Mouse (Mus musculus) kidney, embryonic 16.5 days (tissue): ENCODE data around the gene Rbms2. TPM values are rescaled to one million over a fixed set of nuclear protein-coding genes. Genes with fewer than 3 reads are reported as not detected.

Experiments used
- ATAC-seq: fragments of 200-750 bp; cut with Nextera tagmentation; 2 replicates; pipeline ENCODE4 v1.8.0; 2017; ENCODE audit warnings: moderate TSS enrichment; ENCODE audit not compliant: low FRiP score, low TSS enrichment
- H3K27ac ChIP-seq: fragments of 300-500 bp; sonication (generic); 2 replicates; pipeline ENCODE4 v1.5.1; 2014; ENCODE audit warnings: low read length
- H3K27me3 ChIP-seq: fragments of 300-500 bp; sonication (generic); 2 replicates; pipeline ENCODE4 v1.6.1; 2014; ENCODE audit warnings: low read length, control low read depth, mixed read lengths; ENCODE audit not compliant: insufficient read depth
- H3K36me3 ChIP-seq: fragments of 300-500 bp; sonication (generic); 2 replicates; pipeline ENCODE4 v1.6.1; 2014; ENCODE audit warnings: low read length, control low read depth, mixed read lengths; ENCODE audit not compliant: insufficient read depth
- H3K4me1 ChIP-seq: fragments of 300-500 bp; sonication (generic); 2 replicates; pipeline ENCODE4 v1.6.1; 2014; ENCODE audit warnings: low read length, control low read depth, mixed read lengths; ENCODE audit not compliant: insufficient read depth
- H3K4me2 ChIP-seq: fragments of 300-500 bp; sonication (generic); replicated peaks from 2 replicates; pipeline ENCODE4 v1.6.1; 2014; ENCODE audit warnings: low read depth, low read length
- H3K4me3 ChIP-seq: fragments of 300-500 bp; sonication (generic); 2 replicates; pipeline ENCODE4 v1.5.1; 2014; ENCODE audit warnings: mild to moderate bottlenecking, low read length
- H3K9ac ChIP-seq: fragments of 300-500 bp; sonication (generic); replicated peaks from 2 replicates; pipeline ENCODE4 v1.6.1; 2014; ENCODE audit warnings: low read length
- H3K9me3 ChIP-seq: fragments of 300-500 bp; sonication (generic); 2 replicates; pipeline ENCODE4 v1.6.1; 2016; ENCODE audit warnings: low read length, control low read depth
- WGBS: fragments of 180-500 bp; shearing (Covaris S2); extraction: QIAGEN DNeasy Blood & Tissue Kit; methylation state at CpG from one replicate; pipeline ENCODE4 v1.1.7; 2014; 5-methylcytosine and 5-hydroxymethylcytosine counted together
- polyA plus RNA-seq: library from polyadenylated mRNA; unstranded; fragments of >200 nt; fragmentation: Nextera tagmentation; extraction: Ambion mirVana; gene quantifications from 2 replicates; pipeline ENCODE4 v1.2.1, GENCODE M21; 2015

Gene Rbms2
- polyA plus RNA-seq, 1 experiment from 2014 or later: 39.8 TPM

DNA sequence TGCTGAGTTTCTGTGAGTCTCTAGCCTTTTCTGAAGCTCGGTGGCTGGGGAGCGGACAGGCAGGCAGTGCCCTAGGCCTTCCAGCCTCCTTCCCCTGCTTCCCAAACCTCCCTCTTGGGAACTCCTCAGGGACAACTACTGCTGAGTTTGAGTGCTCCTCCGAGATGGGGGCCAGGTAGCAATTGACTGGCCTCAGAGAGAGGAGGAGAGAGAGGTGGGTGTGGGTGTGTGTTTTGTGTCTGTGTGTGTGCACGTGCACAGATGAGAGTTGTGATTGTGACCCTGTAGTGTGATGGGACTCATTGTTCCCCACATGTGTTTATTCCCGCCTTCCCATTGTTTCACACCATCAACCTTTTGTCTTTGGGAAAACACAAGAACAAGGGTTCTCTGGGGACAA is 52.6 kb downstream of the Rbms2 start:
- 80% methylated on average over 5 of the region's 5 CpGs for WGBS
- H3K36me3 ChIP-seq: peaks cover 68% of the 10 kb centered on the region
- H3K9ac ChIP-seq: no peak overlapping the region
- no peaks in the 10 kb centered on the region for H3K4me1 ChIP-seq
- H3K4me2 ChIP-seq: no peak overlapping the region
- ATAC-seq: no peak
- H3K27me3 ChIP-seq: no peaks in the 10 kb centered on the region
- no peak overlapping the region for H3K4me3 ChIP-seq
- no peaks in the 10 kb centered on the region for H3K9me3 ChIP-seq
- no peak overlapping the region for H3K27ac ChIP-seq

DNA sequence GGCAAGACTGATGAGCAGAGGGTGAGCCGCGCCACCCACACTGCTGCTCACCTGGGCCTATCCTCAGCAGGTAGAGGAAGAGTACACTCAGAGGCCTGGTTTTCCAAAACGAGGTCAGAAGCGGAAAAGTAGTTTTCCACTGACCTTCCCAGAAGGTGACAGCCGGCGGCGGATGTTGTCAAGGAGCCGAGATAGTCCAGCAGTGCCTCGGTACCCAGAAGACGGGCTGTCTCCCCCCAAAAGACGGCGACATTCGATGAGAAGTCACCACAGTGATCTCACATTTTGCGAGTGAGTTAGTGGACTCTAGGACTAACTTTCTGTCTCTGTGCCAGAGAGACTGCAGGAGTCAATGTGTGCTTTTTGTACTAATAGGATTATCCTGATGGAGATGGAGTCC is 54.1 kb downstream of the Rbms2 start:
- Histone ChIP-seq H3K4me2 (no peak overlapping the region), H3K9ac (no peak overlapping the region), H3K9me3 (no peaks in the 10 kb centered on the region), H3K4me3 (no peak overlapping the region), H3K36me3 (peaks cover 80% of the 10 kb centered on the region), H3K4me1 (no peaks in the 10 kb centered on the region), H3K27me3 (no peaks in the 10 kb centered on the region), H3K27ac (no peak overlapping the region)
- WGBS: 88% methylated on average over 14 of the region's 14 CpGs
- ATAC-seq: no peak

DNA sequence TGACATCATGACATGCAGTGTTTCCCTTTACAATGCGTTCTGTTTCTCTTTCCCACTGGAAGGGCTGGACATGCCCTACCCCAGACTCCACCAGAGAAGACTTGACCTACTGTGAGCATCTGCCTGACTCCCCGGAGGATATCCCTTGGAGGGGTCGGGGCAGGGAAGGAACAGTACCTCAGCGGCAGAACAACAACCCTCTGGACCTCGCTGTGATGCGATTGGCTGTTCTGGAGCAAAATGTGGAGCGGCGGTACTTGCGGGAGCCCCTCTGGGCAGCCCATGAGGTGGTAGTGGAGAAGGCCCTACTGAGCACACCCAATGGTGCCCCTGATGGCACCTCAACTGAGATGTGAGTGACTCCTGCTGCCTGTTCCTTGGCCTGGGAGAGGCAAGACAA is 55.3 kb downstream of the Rbms2 start:
- WGBS: 93% methylated on average over 9 of the region's 9 CpGs
- Histone ChIP-seq H3K9me3 (no peaks in the 10 kb centered on the region), H3K4me3 (no peak overlapping the region), H3K9ac (no peak overlapping the region), H3K4me1 (no peaks in the 10 kb centered on the region), H3K27me3 (no peaks in the 10 kb centered on the region), H3K27ac (no peak overlapping the region), H3K4me2 (no peak overlapping the region), H3K36me3 (peaks cover 87% of the 10 kb centered on the region)
- ATAC-seq: no peak

DNA sequence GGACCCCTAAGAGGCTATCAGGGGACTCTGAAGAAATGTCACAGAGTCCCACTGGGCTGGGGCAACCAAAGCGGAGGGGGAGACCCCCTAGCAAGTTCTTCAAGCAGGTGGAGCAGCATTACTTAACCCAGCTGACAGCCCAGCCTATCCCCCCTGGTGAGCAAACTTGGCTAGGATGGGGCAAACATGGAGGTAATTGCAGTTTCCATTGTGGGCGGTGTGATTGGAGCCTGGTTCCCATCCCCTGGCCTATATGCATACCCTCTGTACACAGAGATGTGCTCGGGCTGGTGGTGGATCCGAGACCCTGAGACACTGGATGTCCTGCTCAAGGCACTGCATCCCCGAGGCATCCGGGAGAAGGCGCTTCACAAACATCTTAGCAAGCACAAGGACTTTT is 56.3 kb downstream of the Rbms2 start:
- H3K27ac ChIP-seq: no peak overlapping the region
- H3K4me1 ChIP-seq: no peaks in the 10 kb centered on the region
- no peak overlapping the region for H3K9ac ChIP-seq
- no peaks in the 10 kb centered on the region for H3K9me3 ChIP-seq
- no peak for ATAC-seq
- 91% methylated on average over 7 of the region's 7 CpGs for WGBS
- peaks cover 90% of the 10 kb centered on the region for H3K36me3 ChIP-seq
- H3K4me2 ChIP-seq: no peak overlapping the region
- no peak overlapping the region for H3K4me3 ChIP-seq
- H3K27me3 ChIP-seq: no peaks in the 10 kb centered on the region

- peaks cover 4% of the 10 kb centered on the region; the same call in 1 of the 2 replicates for H3K4me1 ChIP-seq
- peak; percentile 75 for ATAC-seq
- no peak overlapping the region for H3K4me2 ChIP-seq
- H3K9me3 ChIP-seq: no peaks in the 10 kb centered on the region
- no peak overlapping the region for H3K9ac ChIP-seq
- no peaks in the 10 kb centered on the region for H3K27me3 ChIP-seq
- no peak overlapping the region for H3K4me3 ChIP-seq
- peaks cover 47% of the 10 kb centered on the region for H3K36me3 ChIP-seq
- H3K27ac ChIP-seq: peak overlapping the region; percentile 54; the same call in 1 of the 2 replicates
These were observed 68.9 kb downstream of the Rbms2 start for GRCm38 (mm10) chr10:128111227-128111626.

DNA sequence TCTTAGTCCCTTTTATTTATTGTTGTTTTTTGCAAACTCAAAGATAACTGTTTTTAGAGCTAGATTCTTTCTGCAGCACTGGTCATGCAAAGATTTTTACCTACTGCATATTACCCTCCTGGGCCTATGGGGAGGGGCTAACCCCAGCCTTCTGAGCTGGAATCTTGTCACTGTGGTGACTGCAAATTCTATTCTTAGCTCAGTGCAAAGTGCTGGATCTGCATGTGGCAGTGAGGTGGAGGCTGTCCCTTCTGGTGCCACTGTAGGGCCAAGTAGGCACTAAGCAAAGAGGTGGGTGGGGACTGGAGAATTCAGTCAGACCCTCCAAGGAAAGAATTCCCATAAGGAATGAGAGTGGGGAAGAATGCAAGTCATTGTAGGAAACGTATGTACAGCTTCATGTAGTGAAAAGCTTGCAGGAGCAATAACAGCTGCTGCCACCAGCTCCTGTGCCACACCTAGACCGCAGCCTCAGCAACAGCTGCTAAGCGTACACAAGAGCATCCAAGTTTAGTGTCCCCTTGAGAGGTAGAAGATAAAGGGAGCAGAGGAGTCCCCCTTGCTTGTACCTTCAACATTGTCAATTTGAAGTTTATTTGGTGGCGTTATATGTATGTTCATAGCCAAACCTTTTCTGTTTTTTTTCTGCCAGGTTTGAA is 69.9 kb downstream of the Rbms2 start:
- H3K4me2 ChIP-seq: no peak overlapping the region
- WGBS: 84% methylated on average over 4 of the region's 4 CpGs
- H3K27ac ChIP-seq: no peak overlapping the region
- peaks cover 37% of the 10 kb centered on the region for H3K36me3 ChIP-seq
- no peak overlapping the region for H3K9ac ChIP-seq
- no peaks in the 10 kb centered on the region for H3K27me3 ChIP-seq
- H3K4me1 ChIP-seq: peaks cover 4% of the 10 kb centered on the region; the same call in 1 of the 2 replicates
- H3K9me3 ChIP-seq: no peaks in the 10 kb centered on the region
- H3K4me3 ChIP-seq: no peak overlapping the region
- ATAC-seq: no peak

DNA sequence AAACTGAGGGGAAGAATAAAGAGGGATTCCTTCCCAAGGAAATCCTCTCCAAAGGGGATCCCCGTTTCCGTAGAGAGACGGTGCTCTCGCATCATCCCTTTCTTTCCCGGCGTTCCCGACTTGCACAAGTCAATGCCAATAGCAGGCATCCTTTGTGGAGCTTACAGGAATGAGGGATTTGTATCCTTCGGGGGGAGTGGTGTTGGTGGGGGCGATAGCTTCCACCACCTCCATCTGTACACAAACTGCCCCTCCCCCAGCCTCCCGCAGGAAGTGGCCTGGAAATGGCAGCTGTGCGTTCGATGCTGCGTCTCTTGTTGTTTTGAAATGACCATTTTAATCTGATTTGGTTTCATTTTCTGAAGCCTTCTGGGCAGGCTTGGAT is 82.5 kb downstream of the Rbms2 start:
- H3K4me3 ChIP-seq: peak overlapping the region; percentile 99
- peaks cover 42% of the 10 kb centered on the region for H3K4me1 ChIP-seq
- no peaks in the 10 kb centered on the region for H3K27me3 ChIP-seq
- 0% methylated on average over 13 of the region's 13 CpGs for WGBS
- H3K9me3 ChIP-seq: no peaks in the 10 kb centered on the region
- H3K4me2 ChIP-seq: peak overlapping the region; percentile 80
- H3K36me3 ChIP-seq: no peaks in the 10 kb centered on the region
- H3K9ac ChIP-seq: peak overlapping the region; percentile 93
- no peak for ATAC-seq
- H3K27ac ChIP-seq: peak overlapping the region; percentile 75

GRCm38 (mm10) chr10:128096693-128097586 is 83.2 kb downstream of the Rbms2 start:
- Histone ChIP-seq H3K36me3 (no peaks in the 10 kb centered on the region), H3K27me3 (no peaks in the 10 kb centered on the region), H3K9me3 (no peaks in the 10 kb centered on the region), H3K27ac (peak overlapping the region; percentile 75), H3K4me2 (peak overlapping the region; percentile 80), H3K9ac (peak overlapping the region; percentile 93), H3K4me3 (peak overlapping the region; percentile 99), H3K4me1 (peaks cover 45% of the 10 kb centered on the region)
- WGBS: under 1% methylated on average over 71 of the region's 86 CpGs
- peak; percentile 69 for ATAC-seq

DNA sequence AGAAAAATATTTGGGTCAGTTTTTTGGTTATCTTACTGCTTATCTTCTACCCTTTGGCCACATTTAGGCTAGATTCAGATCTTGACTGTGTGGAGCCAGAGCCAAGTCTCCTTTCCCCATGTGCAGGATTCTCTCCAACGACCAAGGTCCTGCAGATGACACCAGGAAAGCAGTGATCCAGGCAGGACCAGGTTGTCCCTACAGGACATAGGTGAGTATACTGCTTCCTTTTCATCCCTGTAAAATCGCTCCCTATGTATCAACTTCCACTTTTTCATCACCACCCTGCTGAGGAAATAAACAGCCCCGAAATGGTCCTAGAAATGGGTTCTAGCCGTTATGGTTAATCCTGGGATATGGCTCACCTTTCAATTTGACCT is 83.8 kb downstream of the Rbms2 start:
- 22% methylated on average over 4 of the region's 4 CpGs for WGBS
- peak overlapping the region; percentile 35 for H3K4me2 ChIP-seq
- H3K4me3 ChIP-seq: peak overlapping the region; percentile 99
- ATAC-seq: no peak
- H3K9ac ChIP-seq: no peak overlapping the region
- H3K27me3 ChIP-seq: no peaks in the 10 kb centered on the region
- no peaks in the 10 kb centered on the region for H3K36me3 ChIP-seq
- H3K27ac ChIP-seq: no peak overlapping the region
- peaks cover 51% of the 10 kb centered on the region for H3K4me1 ChIP-seq
- H3K9me3 ChIP-seq: no peaks in the 10 kb centered on the region
